Mouse (Mus musculus) liver, adult 2 months (tissue): ENCODE results near the gene Inhbc. TPM values are rescaled to one million over a fixed set of nuclear protein-coding genes. Genes with fewer than 3 reads are reported as not detected.

Source experiments
- DNase-seq: peaks from one replicate; pipeline ENCODE4 v3.0.0-alpha.2; 2011; ENCODE audit warnings: low read depth, low spot score; ENCODE audit errors: extremely low read depth
- H3K27ac ChIP-seq: fragments of 200-500 bp; replicated peaks from 2 replicates; pipeline ENCODE4 v1.5.1; 2012; ENCODE audit warnings: low read depth, mild to moderate bottlenecking, control low read depth, inconsistent platforms, low read length; ENCODE audit not compliant: insufficient read depth
- H3K27me3 ChIP-seq: fragments of 200-500 bp; 2 replicates; pipeline ENCODE4 v1.6.1; 2012; ENCODE audit warnings: mild to moderate bottlenecking, moderate library complexity, low read length, inconsistent platforms; ENCODE audit not compliant: control insufficient read depth, insufficient read depth
- H3K36me3 ChIP-seq: fragments of 200-500 bp; 2 replicates; pipeline ENCODE4 v1.6.1; 2012; ENCODE audit warnings: low read length, inconsistent platforms; ENCODE audit not compliant: control insufficient read depth, insufficient read depth
- H3K4me1 ChIP-seq: fragments of 200-500 bp; 2 replicates; pipeline ENCODE4 v1.6.1; 2011; ENCODE audit warnings: low read length; ENCODE audit not compliant: control insufficient read depth, insufficient read depth
- H3K4me3 ChIP-seq: fragments of 200-500 bp; 2 replicates; pipeline ENCODE4 v1.5.1; 2011; ENCODE audit warnings: low read depth, mild to moderate bottlenecking, control low read depth, low read length, moderate library complexity; ENCODE audit not compliant: insufficient read depth
- H3K79me2 ChIP-seq: fragments of 200-500 bp; 2 replicates; pipeline ENCODE4 v1.6.1; 2012; ENCODE audit warnings: inconsistent platforms, mild to moderate bottlenecking, low read length, moderate library complexity; ENCODE audit not compliant: control insufficient read depth, insufficient read depth
- H3K9ac ChIP-seq: fragments of 200-500 bp; 2 replicates; pipeline ENCODE4 v1.6.1; 2012; ENCODE audit warnings: low read depth, mild to moderate bottlenecking, control low read depth, inconsistent platforms, low read length
- CTCF ChIP-seq: fragments of 200-500 bp; IDR thresholded peaks from 2 replicates; pipeline ENCODE4 v1.5.1; 2011; ENCODE audit warnings: low read depth, low read length, control low read depth
- POLR2A ChIP-seq: fragments of 200-500 bp; IDR thresholded peaks from 2 replicates; pipeline ENCODE4 v1.6.1; 2011; ENCODE audit warnings: low read length, control low read depth; ENCODE audit not compliant: insufficient read depth; ENCODE audit errors: extremely low read depth
- WGBS: fragments of 180-500 bp; shearing (Covaris S2); methylation state at CpG from one replicate; pipeline ENCODE4 v1.1.7; 2018; 5-methylcytosine and 5-hydroxymethylcytosine counted together
- polyA plus RNA-seq: library from polyadenylated mRNA; depleted of rRNA; stranded (reverse); fragments of >200 nt; gene quantifications from 2 replicates; pipeline ENCODE4 v1.2.3, GENCODE M21; 2012
- total RNA-seq: library from RNA; depleted of rRNA; stranded (reverse); fragments of >200 nt; gene quantifications from 2 replicates; pipeline ENCODE4 v1.2.3, GENCODE M21; 2014

The Inhbc gene
- total and polyA plus RNA-seq, 2 experiments, result 8.2 to 58.0 TPM

DNA sequence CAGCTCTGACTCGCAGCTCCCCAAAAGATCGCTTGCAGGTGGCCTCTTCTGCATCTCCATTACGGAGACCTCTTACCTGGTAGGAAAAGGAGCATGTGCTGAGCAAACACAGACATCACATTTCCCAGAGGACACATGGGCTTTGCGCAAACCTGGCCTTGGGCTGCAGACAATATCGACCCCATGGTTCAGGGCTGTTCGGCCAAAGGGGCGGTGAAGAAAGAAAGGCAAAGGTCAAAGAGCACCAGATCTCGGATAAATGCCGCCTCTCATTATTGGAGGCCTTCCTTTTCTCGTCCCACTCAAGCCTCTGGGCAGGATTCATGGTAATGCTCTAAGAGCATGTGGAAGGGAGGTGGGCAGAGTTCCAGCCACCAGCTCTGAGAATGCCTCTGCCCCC, 14.9 kb downstream of the Inhbc start:
- H3K4me1 ChIP-seq, result peaks cover 36% of the 10 kb centered on the region
- no peaks in the 10 kb centered on the region for H3K27me3 ChIP-seq
- TF ChIP-seq CTCF (no peak), POLR2A (no peak)
- 18% methylated on average over 10 of the region's 10 CpGs for WGBS
- H3K79me2 ChIP-seq, result peaks cover 10% of the 10 kb centered on the region; the same call in 1 of the 2 replicates
- no peak overlapping the region for H3K4me3 ChIP-seq
- peak overlapping the region; percentile 13; the same call in 1 of the 2 replicates for H3K9ac ChIP-seq
- H3K36me3 ChIP-seq, result peaks cover 4% of the 10 kb centered on the region; the same call in 1 of the 2 replicates
- peak; percentile 99 for DNase-seq
- peak overlapping the region; percentile 88 for H3K27ac ChIP-seq

DNA sequence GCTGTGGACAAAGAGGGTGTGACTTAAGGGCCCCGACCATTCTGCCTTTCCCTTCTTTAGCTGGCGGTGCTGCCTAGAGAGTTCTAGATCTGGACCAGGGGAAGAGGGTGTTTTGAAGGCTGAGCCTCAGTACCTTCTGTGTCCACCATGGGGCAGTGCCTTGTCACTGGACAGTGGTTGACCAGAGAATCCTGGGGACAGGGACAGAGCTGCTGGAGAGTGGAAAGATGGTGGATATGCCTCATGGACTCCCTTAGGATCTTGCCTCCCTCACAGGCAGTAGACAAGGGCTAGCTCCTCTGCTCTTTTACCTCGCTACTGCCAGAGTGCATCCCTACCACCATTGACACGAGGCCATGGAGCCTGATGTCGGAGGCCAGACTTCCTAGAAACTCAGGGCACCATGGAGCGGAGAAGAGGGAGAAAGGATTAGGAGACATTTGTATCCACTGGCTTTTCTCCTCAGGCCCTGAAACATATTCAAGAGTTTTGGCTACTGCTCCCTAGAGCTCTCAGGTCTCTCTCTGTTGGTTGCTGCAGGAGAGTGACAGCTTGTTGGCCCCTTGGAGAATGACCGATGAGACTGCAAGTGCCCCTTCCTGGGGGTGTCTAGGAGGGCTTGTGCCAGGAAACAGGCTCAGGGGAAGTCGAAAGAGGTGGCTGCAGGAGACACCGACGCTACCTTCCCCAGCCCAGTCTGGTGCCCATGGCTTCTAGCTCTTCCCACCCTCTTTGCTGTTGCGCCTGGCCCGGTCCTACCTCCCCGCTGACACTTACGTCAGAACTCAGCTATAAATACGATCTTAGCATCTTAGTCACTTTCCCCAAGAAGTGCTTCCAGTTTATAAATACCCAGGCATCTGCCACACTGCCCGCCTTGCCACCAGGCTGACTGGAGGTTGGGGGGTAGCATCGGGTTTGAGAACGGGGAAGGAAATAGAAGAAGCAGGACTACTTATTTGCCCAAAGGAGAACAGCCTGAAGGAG, 16.0 kb downstream of the Inhbc start, which contains the start of gene Inhbe:
Gene Inhbe (minus strand): TSS at position 503 of the 987 bp plus-strand sequence.
- no peak within 1 kb of the TSS for H3K4me3 ChIP-seq
- H3K27ac ChIP-seq, result peak within 1 kb of the TSS; percentile 88
- peaks cover 11% of the 10 kb centered on the region; the same call in 1 of the 2 replicates for H3K36me3 ChIP-seq
- peaks cover 36% of the 10 kb centered on the region for H3K4me1 ChIP-seq
- H3K79me2 ChIP-seq, result peaks cover 13% of the 10 kb centered on the region; the same call in 1 of the 2 replicates
- H3K27me3 ChIP-seq, result no peaks in the 10 kb centered on the region
- 60% methylated on average over 18 of the region's 18 CpGs for WGBS
- peak within 1 kb of the TSS; percentile 55 for H3K9ac ChIP-seq
- TF ChIP-seq CTCF (peak; percentile 89), POLR2A (no peak)
- peak; percentile 74 for DNase-seq

- 62% methylated on average over 11 of the region's 11 CpGs for WGBS
- Histone ChIP-seq H3K9ac (peak overlapping the region; percentile 14), H3K36me3 (peaks cover 8% of the 10 kb centered on the region; the same call in 1 of the 2 replicates), H3K4me3 (peak overlapping the region; percentile 7; the same call in 1 of the 2 replicates), H3K27me3 (no peaks in the 10 kb centered on the region), H3K27ac (peak overlapping the region; percentile 88), H3K79me2 (peaks cover 13% of the 10 kb centered on the region; the same call in 1 of the 2 replicates), H3K4me1 (peaks cover 35% of the 10 kb centered on the region)
- no peak for TF ChIP-seq CTCF
- no peak for TF ChIP-seq POLR2A
- peak; percentile 64 for DNase-seq
Observed at GRCm38 (mm10) chr10:127352766-127353165, 17.5 kb downstream of the Inhbc start.

GRCm38 (mm10) chr10:127352187-127352586, 18.0 kb downstream of the Inhbc start:
- peaks cover 13% of the 10 kb centered on the region; the same call in 1 of the 2 replicates for H3K79me2 ChIP-seq
- H3K36me3 ChIP-seq, result peaks cover 7% of the 10 kb centered on the region; the same call in 1 of the 2 replicates
- 0 out of 2 replicates have a peak overlapping the region, but pooled peaks have one; percentile 67 for H3K4me3 ChIP-seq
- peak overlapping the region; percentile 80 for H3K9ac ChIP-seq
- no peaks in the 10 kb centered on the region for H3K27me3 ChIP-seq
- WGBS, result 23% methylated on average over 9 of the region's 9 CpGs
- peak; percentile 96 for DNase-seq
- peak overlapping the region; percentile 95 for H3K27ac ChIP-seq
- no peak for TF ChIP-seq CTCF
- no peak for TF ChIP-seq POLR2A
- H3K4me1 ChIP-seq, result peaks cover 34% of the 10 kb centered on the region

DNA sequence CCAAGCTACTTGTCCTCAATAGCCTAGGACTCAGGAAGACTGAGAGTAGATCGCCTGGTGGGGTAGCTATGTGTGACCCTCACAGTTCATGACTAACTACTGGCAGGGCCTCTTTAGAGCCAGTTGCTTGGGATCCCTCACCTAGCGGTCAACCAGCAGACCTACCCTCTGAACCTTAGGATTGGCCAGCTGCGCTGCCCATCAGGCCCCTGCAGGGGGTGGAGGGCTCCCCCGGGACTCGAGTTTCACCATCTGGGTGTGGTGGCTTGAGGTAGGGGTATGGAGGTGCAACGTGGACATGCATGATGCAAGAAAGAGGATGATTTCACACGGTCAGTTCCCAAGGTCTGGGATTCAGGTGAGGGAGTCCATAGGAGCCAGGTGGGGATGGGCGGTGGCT, 18.5 kb downstream of the Inhbc start:
- Histone ChIP-seq H3K79me2 (peaks cover 13% of the 10 kb centered on the region; the same call in 1 of the 2 replicates), H3K27ac (peak overlapping the region; percentile 95), H3K4me1 (peaks cover 30% of the 10 kb centered on the region), H3K36me3 (peaks cover 7% of the 10 kb centered on the region; the same call in 1 of the 2 replicates), H3K27me3 (no peaks in the 10 kb centered on the region), H3K4me3 (peak overlapping the region; percentile 67), H3K9ac (peak overlapping the region; percentile 80)
- 15% methylated on average over 8 of the region's 8 CpGs for WGBS
- TF ChIP-seq POLR2A (peak; percentile 43; the same call in 1 of the 2 replicates), CTCF (peak; percentile 34; the same call in 1 of the 2 replicates)
- peak; percentile 94 for DNase-seq
